Mouse (Mus musculus): ENCODE data around the gene Hoxa13. TPM values are rescaled to one million over a fixed set of nuclear protein-coding genes. Genes with fewer than 3 reads are reported as not detected.

Gene Hoxa13
- total RNA-seq, 2 experiments from 2014 or later, result not detected

DNA sequence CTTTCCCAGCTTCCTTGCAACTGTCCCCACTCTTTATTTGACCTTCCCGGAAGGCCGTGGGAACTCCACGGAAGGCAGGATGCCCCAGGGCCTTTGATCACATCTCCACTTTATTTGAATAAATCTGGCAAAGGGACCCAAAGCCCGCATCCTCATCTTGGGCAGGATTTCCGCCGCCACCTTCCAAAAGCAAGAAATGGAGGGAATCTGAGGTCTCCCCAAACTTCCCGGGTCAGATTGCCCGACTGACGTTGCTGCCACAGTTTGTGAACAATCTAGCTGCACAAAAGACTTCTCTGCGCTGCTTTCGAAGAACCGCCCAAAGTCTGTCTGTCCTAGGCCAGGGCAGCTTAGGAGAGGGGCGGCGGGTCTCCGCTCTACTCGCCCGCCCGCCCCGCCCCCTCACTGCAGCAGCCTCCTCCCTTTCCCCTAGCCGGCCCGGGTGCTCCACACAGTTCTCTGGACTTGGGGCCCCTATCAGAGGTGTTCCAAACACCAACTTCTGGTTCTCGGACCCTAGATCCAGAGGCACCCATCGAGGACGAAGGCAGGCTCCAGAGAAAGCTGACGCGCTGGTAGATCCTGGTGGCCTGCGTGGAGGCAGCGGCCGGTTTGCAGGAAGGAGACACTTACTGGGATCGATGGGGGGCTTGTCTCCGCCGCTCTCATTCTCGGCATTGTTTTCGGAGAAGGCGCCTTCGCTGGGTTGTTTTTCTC, 35.6 kb downstream of the Hoxa13 start:
- no peak for ATAC-seq (ENCODE audit: poor library complexity, severe bottlenecking)

GRCm38 (mm10) chr6:52223939-52224760, 36.5 kb downstream of the Hoxa13 start:
- ATAC-seq (ENCODE audit: poor library complexity, severe bottlenecking), result no peak

GRCm38 (mm10) chr6:52222729-52223128, 38.0 kb downstream of the Hoxa13 start:
- no peak for ATAC-seq (ENCODE audit: poor library complexity, severe bottlenecking)

DNA sequence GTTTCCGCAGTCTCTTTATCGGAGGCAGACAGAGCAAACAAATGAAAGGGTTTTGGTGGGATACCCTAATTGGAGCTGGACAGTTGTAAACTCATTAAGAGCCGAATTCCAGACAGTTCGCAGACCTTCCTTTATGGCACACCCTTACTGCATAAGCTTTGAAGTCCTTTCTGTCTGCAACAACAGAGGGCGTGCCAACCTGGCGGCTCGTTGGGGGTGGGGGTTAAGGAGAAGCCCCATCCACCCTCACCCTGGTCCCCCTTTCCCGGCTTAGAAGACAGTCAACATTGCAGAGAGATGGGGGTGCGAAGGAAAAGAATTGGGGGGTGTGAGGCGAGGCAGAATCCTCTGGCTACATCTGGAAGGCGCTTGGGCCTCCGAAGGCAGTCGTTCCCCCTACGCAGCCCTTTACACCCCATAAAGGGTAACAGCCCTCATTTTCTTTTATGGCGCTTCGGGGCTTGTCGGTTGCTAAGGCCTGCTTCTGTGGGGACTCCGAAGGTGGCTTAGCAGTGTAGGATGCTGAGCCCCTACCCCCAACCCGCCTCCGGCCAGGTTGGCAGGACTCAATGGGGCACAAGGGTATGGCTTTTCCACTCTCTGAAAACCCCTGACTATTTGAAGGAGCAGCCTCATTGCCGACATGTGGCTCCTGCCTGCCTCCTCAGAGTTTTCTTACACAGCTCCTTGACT, 38.5 kb downstream of the Hoxa13 start:
- no peak for ATAC-seq (ENCODE audit: poor library complexity, severe bottlenecking)

GRCm38 (mm10) chr6:52221337-52221992, 39.2 kb downstream of the Hoxa13 start, which contains the start of gene Hoxa7:
Hoxa7 (minus strand) TSS chr6:52221854.
- peak; percentile 82 for ATAC-seq (ENCODE audit: poor library complexity, severe bottlenecking)

DNA sequence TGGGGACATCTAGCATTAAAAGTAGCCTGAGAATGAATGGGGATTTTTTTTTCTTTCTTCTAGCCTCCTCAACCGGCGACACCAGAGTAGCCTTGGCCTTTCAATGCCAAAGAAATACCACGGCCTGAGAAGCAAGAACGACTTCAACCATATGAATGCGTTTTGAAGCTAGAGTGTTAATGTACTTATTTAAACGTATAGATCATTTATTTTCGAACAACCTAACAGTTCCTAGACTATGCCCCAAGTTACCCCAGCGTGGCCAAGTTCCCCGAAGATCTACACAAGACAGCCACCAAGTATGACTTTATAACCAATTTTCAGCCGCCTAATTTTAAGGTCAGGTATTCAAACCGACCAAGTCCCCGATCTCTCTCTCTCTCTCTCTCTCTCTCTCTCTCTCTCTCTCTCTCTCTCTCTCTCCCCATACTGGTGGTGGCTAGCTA, 39.8 kb downstream of the Hoxa13 start:
- ATAC-seq (ENCODE audit: poor library complexity, severe bottlenecking), result no peak

GRCm38 (mm10) chr6:52220003-52220864, 40.4 kb downstream of the Hoxa13 start:
- no peak for ATAC-seq (ENCODE audit: poor library complexity, severe bottlenecking)

GRCm38 (mm10) chr6:52219234-52219942, 41.3 kb downstream of the Hoxa13 start:
- ATAC-seq (ENCODE audit: poor library complexity, severe bottlenecking), result no peak

GRCm38 (mm10) chr6:52218643-52219215, 42.0 kb downstream of the Hoxa13 start:
- ATAC-seq (ENCODE audit: poor library complexity, severe bottlenecking), result no peak

- ATAC-seq (ENCODE audit: poor library complexity, severe bottlenecking), result no peak
Measured at GRCm38 (mm10) chr6:52217895-52218642, 42.6 kb downstream of the Hoxa13 start.

DNA sequence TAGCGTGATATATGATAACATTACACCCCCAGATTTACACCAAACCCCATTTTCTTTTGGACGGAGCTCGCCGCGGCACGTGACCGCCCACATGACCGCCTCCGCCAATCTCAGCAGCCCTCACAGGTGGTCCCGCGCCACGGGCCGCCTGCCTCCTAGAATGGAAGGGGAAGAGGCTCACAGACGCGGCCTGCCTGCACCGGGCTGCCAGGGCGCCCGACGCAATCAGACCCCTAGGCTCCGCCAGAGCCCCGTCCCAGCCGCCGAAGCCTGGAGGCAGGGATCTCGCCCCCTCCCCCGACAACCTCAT, 43.3 kb downstream of the Hoxa13 start:
- peak; percentile 35 for ATAC-seq (ENCODE audit: poor library complexity, severe bottlenecking)

DNA sequence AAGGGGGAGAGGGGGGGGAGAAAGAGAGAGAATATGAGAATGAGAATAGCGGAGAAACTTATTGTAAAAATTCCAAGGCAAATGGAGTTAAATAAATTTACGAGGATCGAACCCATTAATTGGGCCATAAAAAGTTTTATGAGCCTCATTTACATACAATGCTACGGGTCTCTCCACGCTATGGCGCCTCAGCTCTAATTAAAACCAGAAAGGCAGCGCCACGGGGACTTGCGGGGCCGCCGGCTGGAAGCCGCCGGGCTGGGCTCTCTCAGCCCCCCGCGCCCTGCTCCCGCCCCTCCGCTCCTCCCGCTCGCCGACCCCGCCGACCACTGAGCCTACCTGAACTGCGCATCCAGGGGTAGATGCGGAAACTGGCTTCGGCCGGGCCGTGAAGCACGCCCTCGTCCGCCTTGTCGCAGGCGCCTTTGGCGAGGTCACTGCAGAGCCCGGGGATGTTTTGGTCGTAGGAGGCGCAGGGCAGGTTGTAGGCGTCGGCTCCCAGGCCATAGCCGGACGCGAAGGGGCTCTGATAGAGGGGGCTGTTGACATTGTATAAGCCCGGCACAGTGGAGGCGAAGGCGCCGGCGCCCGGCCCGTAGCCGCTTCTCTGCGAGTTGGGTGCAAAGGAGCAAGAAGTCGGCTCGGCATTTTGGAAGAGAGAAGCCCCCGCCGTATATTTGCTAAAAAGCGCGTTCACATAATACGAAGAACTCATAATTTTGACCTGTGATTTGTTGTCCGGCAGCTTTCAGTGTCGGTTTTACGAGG, 43.8 kb downstream of the Hoxa13 start:
- ATAC-seq (ENCODE audit: poor library complexity, severe bottlenecking), result 0 out of 2 replicates have a peak, but pooled peaks have one; percentile 2

- no peak for ATAC-seq (ENCODE audit: poor library complexity, severe bottlenecking)
Measured at GRCm38 (mm10) chr6:52215771-52216535, 44.7 kb downstream of the Hoxa13 start.

GRCm38 (mm10) chr6:52215070-52215469, 45.6 kb downstream of the Hoxa13 start:
- no peak for ATAC-seq (ENCODE audit: poor library complexity, severe bottlenecking)

- ATAC-seq (ENCODE audit: poor library complexity, severe bottlenecking), result no peak
Measured at GRCm38 (mm10) chr6:52214271-52214670, 46.4 kb downstream of the Hoxa13 start.

DNA sequence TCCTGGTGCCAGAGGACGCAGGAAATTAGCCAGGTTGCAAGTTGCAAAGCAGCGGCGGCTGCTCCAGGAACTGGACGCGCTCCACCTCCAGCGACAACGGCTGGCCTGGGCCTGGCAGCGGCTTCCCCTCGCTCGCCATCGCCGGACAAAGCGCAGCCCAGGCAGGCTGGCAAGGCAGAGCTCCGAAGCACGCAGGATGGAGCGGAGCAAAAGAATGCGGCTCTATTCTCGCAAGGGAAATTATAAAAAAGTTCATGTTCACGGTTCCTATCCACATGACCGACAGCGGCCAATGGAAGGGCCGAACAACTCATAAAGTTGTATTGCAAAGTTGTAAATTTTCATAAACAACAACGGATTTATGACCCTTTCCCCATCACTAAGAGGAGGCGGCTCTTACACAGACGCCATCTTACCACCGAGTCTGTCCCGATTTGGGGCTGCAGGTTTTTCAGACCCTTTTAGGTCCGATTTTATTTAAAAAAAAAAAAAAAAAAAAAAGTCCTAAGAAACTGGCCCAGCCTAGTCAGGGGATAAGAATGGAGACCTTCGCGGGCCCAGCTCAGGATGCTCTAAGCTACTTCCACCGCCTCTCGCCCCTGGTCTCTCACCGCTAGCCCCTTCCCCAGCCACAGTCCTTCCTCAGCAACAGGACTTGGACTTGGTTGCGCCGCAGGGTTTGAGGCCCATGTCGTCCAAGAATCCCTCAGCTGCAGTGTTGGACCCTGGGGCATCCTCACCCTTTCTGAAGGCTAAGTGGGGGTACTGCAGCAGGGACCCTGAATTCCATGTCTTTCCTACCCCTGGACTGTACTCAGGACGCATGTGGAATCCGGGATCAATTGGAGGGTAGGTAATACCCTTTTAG, 47.3 kb downstream of the Hoxa13 start, which contains the start of the genes Hoxa3 and Gm28308:
TSS of gene Hoxa3 (minus strand) at position 218 of the 868 bp plus-strand sequence.
TSS of gene Gm28308 (minus strand) at position 221 of the 868 bp plus-strand sequence.
- 0 out of 2 replicates have a peak, but pooled peaks have one; percentile 15 for ATAC-seq (ENCODE audit: poor library complexity, severe bottlenecking)
